Mouse (Mus musculus) bone marrow macrophage, adult 2 months (primary cell): ENCODE measurements around the gene Ldb1. TPM values are rescaled to one million over a fixed set of nuclear protein-coding genes. Genes with fewer than 3 reads are reported as not detected.

Experiments used
- H3K27ac ChIP-seq: 2 replicates; pipeline ENCODE4 v1.5.1; 2012; ENCODE audit warnings: low read depth, low read length; ENCODE audit not compliant: insufficient read depth
- H3K4me1 ChIP-seq: 2 replicates; pipeline ENCODE4 v1.6.1; 2012; ENCODE audit warnings: low read length; ENCODE audit not compliant: control insufficient read depth, insufficient read depth
- H3K4me3 ChIP-seq: 2 replicates; pipeline ENCODE4 v1.5.1; 2012; ENCODE audit warnings: mild to moderate bottlenecking, low read length, moderate library complexity; ENCODE audit not compliant: insufficient read depth
- CTCF ChIP-seq: IDR thresholded peaks from 2 replicates; pipeline ENCODE4 v1.5.1; 2012; ENCODE audit warnings: low read depth, mild to moderate bottlenecking, low read length, moderate library complexity
- POLR2A ChIP-seq: IDR thresholded peaks from 2 replicates; pipeline ENCODE4 v1.6.1; 2012; ENCODE audit warnings: mild to moderate bottlenecking, low read depth, low read length, borderline replicate concordance
- polyA plus RNA-seq: library from polyadenylated mRNA; stranded (reverse); fragments of >200 nt; gene quantifications from 2 replicates; pipeline ENCODE4 v1.2.4, GENCODE M21; 2012; ENCODE audit not compliant: missing spikeins, insufficient read depth, insufficient read length

Ldb1 gene
- polyA plus RNA-seq, 1 experiment, result 106 TPM

- H3K4me1 ChIP-seq, result no peaks in the 10 kb centered on the region
- TF ChIP-seq POLR2A (no peak), CTCF (no peak)
- no peak overlapping the region for H3K27ac ChIP-seq
- H3K4me3 ChIP-seq, result no peak overlapping the region
Measured at GRCm38 (mm10) chr19:46029652-46030051, 15.4 kb downstream of the Ldb1 start.

GRCm38 (mm10) chr19:46028747-46029320, 16.2 kb downstream of the Ldb1 start:
- Histone ChIP-seq H3K4me3 (no peak overlapping the region), H3K27ac (no peak overlapping the region), H3K4me1 (no peaks in the 10 kb centered on the region)
- TF ChIP-seq CTCF, result no peak
- TF ChIP-seq POLR2A, result no peak

GRCm38 (mm10) chr19:46026567-46026966, 18.4 kb downstream of the Ldb1 start:
- TF ChIP-seq POLR2A, result no peak
- TF ChIP-seq CTCF, result no peak
- H3K27ac ChIP-seq, result no peak overlapping the region
- no peaks in the 10 kb centered on the region for H3K4me1 ChIP-seq
- no peak overlapping the region for H3K4me3 ChIP-seq

GRCm38 (mm10) chr19:46024959-46025358, 20.1 kb downstream of the Ldb1 start:
- H3K4me3 ChIP-seq, result no peak overlapping the region
- H3K4me1 ChIP-seq, result no peaks in the 10 kb centered on the region
- TF ChIP-seq POLR2A, result no peak
- TF ChIP-seq CTCF, result no peak
- no peak overlapping the region for H3K27ac ChIP-seq

GRCm38 (mm10) chr19:46016023-46016422, 29.0 kb downstream of the Ldb1 start:
- TF ChIP-seq POLR2A, result no peak
- no peak for TF ChIP-seq CTCF
- H3K4me1 ChIP-seq, result no peaks in the 10 kb centered on the region
- no peak overlapping the region for H3K4me3 ChIP-seq
- H3K27ac ChIP-seq, result no peak overlapping the region

GRCm38 (mm10) chr19:46014572-46015178, 30.3 kb downstream of the Ldb1 start:
- Histone ChIP-seq H3K4me3 (no peak overlapping the region), H3K27ac (no peak overlapping the region), H3K4me1 (no peaks in the 10 kb centered on the region)
- peak; percentile 99 for TF ChIP-seq CTCF
- no peak for TF ChIP-seq POLR2A

GRCm38 (mm10) chr19:46005680-46006079, 39.3 kb downstream of the Ldb1 start:
- Histone ChIP-seq H3K4me3 (no peak overlapping the region), H3K27ac (no peak overlapping the region), H3K4me1 (peaks cover 33% of the 10 kb centered on the region)
- TF ChIP-seq CTCF (no peak), POLR2A (no peak)

GRCm38 (mm10) chr19:46004814-46005466, 40.1 kb downstream of the Ldb1 start:
- TF ChIP-seq CTCF (no peak), POLR2A (no peak)
- Histone ChIP-seq H3K27ac (no peak overlapping the region), H3K4me1 (peaks cover 33% of the 10 kb centered on the region), H3K4me3 (0 out of 2 replicates have a peak overlapping the region, but pooled peaks have one; percentile 90)

GRCm38 (mm10) chr19:46003371-46004226, 41.4 kb downstream of the Ldb1 start, which contains the start of gene Hps6:
Gene Hps6, plus strand, starts transcription at chr19:46003508.
- Histone ChIP-seq H3K4me1 (peaks cover 40% of the 10 kb centered on the region), H3K27ac (peak within 1 kb of the TSS; percentile 64), H3K4me3 (peak within 1 kb of the TSS; percentile 90)
- TF ChIP-seq CTCF, result no peak
- peak; percentile 87 for TF ChIP-seq POLR2A

GRCm38 (mm10) chr19:46002279-46002678, 42.7 kb downstream of the Ldb1 start:
- H3K4me3 ChIP-seq, result peak overlapping the region; percentile 2; the same call in 1 of the 2 replicates
- peaks cover 42% of the 10 kb centered on the region for H3K4me1 ChIP-seq
- TF ChIP-seq CTCF (no peak), POLR2A (no peak)
- peak overlapping the region; percentile 64 for H3K27ac ChIP-seq
